Mouse (Mus musculus): ENCODE results near the gene Imp4. TPM values are rescaled to one million over a fixed set of nuclear protein-coding genes. Genes with fewer than 3 reads are reported as not detected.
A peak's percentile ranks its signal among the peaks of the same experiment; 100 is the strongest.

The Imp4 gene
- 59.8 and 61.5 TPM in 2 replicates for polyA plus RNA-seq (2015; fragmentation: Nextera tagmentation; extraction: Ambion mirVana)

DNA sequence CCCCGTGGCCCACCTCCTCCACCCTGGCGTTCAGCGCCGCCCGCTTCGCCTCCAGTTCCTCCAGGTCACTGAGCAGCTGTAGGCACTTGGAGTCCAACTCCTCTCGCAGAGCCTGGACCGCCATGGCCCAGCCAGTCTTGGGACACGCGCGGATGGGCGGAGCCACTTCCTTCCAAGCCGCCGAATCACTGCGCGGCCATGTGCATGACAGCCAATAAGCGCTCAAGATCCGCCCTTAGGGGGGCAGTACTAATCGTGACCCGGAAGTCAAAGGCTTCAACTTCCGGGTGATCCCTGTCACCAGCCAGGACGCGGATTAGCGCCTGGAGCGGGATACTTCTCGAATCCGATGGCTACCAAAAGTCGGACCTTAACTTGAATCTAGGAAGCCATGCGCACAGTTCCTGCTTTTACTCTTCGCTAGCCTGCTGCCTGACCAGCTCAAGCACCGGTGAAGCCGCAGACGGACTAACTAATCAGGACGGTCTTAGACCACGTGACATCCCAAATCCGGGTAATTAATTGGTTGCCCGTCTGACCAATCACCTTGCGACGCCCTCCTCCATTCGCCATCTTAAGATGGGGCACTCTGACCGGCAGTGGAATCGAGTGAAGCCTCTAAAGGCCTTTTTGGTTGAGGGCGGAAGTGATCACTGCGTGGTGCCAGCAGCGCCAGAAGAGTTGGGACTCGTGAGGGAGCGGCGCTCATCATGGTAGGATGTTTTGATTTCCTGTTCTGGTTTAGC lies at the start of gene Imp4, which contains the start of gene Ccdc115:
Gene Imp4 (plus strand): TSS at position 637 of the 746 bp plus-strand sequence.
Gene Ccdc115 (minus strand): TSS at position 458 of the 746 bp plus-strand sequence.
- Histone ChIP-seq H3K4me2 (peak within 1 kb of the TSS; percentile 77), H3K4me1 (replicated peaks) (peaks cover 21% of the 10 kb centered on the region), H3K4me3 (peak within 1 kb of the TSS; percentile 67), H3K9me3 (no peaks in the 10 kb centered on the region), H3K27me3 (no peaks in the 10 kb centered on the region), H3K9ac (peak within 1 kb of the TSS; percentile 73), H3K36me3 (peaks cover 29% of the 10 kb centered on the region), H3K27ac (peak within 1 kb of the TSS; percentile 74)
- WGBS, result under 1% methylated on average over 48 of the region's 48 CpGs
- peak; percentile 97 for ATAC-seq (ENCODE audit: low FRiP score)

- Histone ChIP-seq H3K9ac (no peak overlapping the region), H3K4me2 (no peak overlapping the region), H3K27ac (no peak overlapping the region), H3K27me3 (no peaks in the 10 kb centered on the region), H3K36me3 (no peaks in the 10 kb centered on the region), H3K9me3 (no peaks in the 10 kb centered on the region), H3K4me1 (replicated peaks) (peaks cover 13% of the 10 kb centered on the region), H3K4me3 (no peak overlapping the region)
- no peak for ATAC-seq (ENCODE audit: low FRiP score)
- 92% methylated on average over 4 of the region's 4 CpGs for WGBS
Observed at GRCm38 (mm10) chr1:34396321-34396720, 43.3 kb upstream of the Imp4 start.

DNA sequence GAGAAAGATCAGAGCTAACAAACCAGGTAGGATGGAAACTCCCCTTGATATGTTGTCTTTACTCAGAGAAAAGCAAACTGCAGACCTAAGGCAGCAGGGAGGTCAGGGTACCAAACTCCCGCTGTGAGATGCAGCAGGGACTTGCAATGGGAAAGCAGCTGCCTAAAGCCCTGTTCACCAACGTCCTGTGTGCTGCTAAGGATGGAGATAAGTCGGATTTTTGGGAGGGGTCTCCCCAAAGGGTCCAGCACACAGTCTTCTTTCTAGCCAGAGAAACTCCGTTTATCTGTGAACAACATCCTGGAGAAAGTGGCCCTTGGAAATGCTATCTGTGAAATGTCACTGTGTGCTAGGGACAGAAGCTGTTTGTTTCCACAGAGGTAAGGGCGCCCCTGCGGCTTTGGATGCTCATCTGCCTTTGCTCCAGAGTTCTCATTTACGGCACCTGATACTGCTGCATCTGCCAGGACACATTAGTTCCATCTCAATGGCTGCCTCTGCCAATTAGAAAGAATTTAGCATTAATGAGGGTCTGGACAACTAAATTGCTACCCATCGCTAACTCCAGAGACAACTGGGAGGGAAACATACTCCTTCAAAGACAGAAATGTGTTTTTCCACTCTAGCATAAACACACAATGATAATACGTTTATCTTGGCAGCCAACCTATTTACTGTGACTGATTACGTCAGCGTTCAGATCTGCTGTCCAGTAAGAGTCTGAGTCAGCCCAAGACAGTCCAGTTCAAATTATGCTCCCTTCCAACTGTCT lies 40.3 kb upstream of the Imp4 start:
- WGBS, result 36% methylated on average over 11 of the region's 11 CpGs
- no peaks in the 10 kb centered on the region for H3K9me3 ChIP-seq
- H3K27me3 ChIP-seq, result no peaks in the 10 kb centered on the region
- no peak overlapping the region for H3K4me3 ChIP-seq
- peak overlapping the region; percentile 48; the same call in 1 of the 2 replicates for H3K27ac ChIP-seq
- peak overlapping the region; percentile 10; the same call in 1 of the 2 replicates for H3K4me2 ChIP-seq
- H3K4me1 ChIP-seq (replicated peaks), result peaks cover 13% of the 10 kb centered on the region
- H3K36me3 ChIP-seq, result no peaks in the 10 kb centered on the region
- peak; percentile 59 for ATAC-seq (ENCODE audit: low FRiP score)
- no peak overlapping the region for H3K9ac ChIP-seq

DNA sequence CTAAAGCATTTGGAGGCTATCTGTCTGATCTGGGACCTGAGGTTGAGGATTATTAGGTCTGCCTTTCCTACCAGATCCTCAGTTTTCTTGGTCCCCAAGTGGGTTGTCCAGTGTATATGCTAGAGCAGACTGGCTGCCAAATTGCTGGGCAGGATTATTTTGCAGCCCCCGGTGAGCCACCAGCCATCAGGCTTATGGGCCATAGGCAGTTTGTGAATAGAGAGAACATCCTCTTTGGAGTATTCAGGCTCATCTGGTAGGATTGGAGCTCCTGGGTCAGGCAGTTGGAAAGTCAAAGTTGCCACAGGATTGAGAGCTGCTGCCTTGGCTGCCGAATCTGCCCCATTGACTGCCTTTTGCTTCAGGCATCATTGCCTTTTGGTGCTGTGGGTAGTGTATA lies 11.2 kb upstream of the Imp4 start:
- Histone ChIP-seq H3K4me1 (replicated peaks) (peaks cover 13% of the 10 kb centered on the region), H3K36me3 (peaks cover 22% of the 10 kb centered on the region), H3K27me3 (no peaks in the 10 kb centered on the region), H3K9ac (no peak overlapping the region), H3K9me3 (peaks cover 29% of the 10 kb centered on the region), H3K4me2 (no peak overlapping the region), H3K4me3 (no peak overlapping the region), H3K27ac (no peak overlapping the region)
- no peak for ATAC-seq (ENCODE audit: low FRiP score)
- 94% methylated on average over 2 of the region's 2 CpGs for WGBS

DNA sequence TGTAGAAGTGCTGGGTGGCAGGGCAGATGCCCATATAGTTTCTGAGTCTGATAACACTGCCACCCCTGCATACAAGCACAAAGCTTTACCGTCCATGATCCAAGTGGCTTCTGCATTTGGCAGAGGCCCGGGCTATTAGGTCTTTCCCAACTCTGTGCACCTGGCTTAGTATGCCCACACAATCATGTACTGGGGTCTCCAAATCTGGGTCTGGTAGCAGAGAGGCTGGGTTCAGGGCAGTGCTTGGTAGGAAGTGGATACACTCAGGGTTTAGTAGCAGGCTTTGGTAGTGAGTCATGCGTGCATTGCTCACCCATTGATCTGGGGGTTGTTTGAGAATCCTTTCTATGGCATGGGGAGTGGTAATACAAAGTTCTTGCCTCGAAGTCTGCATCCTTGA lies 10.4 kb upstream of the Imp4 start:
- 94% methylated on average over 4 of the region's 4 CpGs for WGBS
- Histone ChIP-seq H3K4me2 (no peak overlapping the region), H3K9me3 (peaks cover 29% of the 10 kb centered on the region), H3K36me3 (peaks cover 22% of the 10 kb centered on the region), H3K4me3 (no peak overlapping the region), H3K27me3 (no peaks in the 10 kb centered on the region), H3K9ac (no peak overlapping the region), H3K4me1 (replicated peaks) (peaks cover 21% of the 10 kb centered on the region), H3K27ac (no peak overlapping the region)
- no peak for ATAC-seq (ENCODE audit: low FRiP score)

DNA sequence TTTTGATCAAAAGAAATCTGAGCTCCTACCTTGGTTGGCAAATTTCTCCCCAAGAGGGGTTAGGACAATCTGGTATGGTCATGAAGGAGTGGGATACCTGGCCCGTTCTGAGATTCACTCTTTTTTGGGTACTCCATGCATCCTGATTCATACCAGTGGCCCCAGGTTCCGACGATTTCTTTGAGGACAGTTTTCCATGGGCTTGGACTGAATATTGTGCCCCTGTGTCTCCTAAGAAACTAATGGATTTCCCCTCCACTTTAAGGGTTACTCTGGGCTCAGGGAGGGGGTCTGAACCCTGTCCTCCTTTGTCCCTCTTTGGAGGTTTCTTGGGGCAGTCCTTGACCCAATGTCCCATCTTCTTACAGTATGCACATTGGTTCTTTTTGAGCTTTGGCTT lies 8.7 kb upstream of the Imp4 start:
- Histone ChIP-seq H3K36me3 (peaks cover 22% of the 10 kb centered on the region), H3K4me1 (replicated peaks) (peaks cover 22% of the 10 kb centered on the region), H3K9ac (no peak overlapping the region), H3K27me3 (no peaks in the 10 kb centered on the region), H3K4me3 (no peak overlapping the region), H3K9me3 (peaks cover 29% of the 10 kb centered on the region), H3K4me2 (no peak overlapping the region), H3K27ac (no peak overlapping the region)
- ATAC-seq (ENCODE audit: low FRiP score), result no peak
- WGBS, result 96% methylated on average over 3 of the region's 3 CpGs

GRCm38 (mm10) chr1:34431431-34431830 lies 8.2 kb upstream of the Imp4 start:
- Histone ChIP-seq H3K27ac (no peak overlapping the region), H3K4me1 (replicated peaks) (peaks cover 22% of the 10 kb centered on the region), H3K36me3 (peaks cover 22% of the 10 kb centered on the region), H3K27me3 (no peaks in the 10 kb centered on the region), H3K4me3 (no peak overlapping the region), H3K9ac (no peak overlapping the region), H3K4me2 (no peak overlapping the region), H3K9me3 (peaks cover 29% of the 10 kb centered on the region)
- 97% methylated on average over 9 of the region's 9 CpGs for WGBS
- ATAC-seq (ENCODE audit: low FRiP score), result no peak

DNA sequence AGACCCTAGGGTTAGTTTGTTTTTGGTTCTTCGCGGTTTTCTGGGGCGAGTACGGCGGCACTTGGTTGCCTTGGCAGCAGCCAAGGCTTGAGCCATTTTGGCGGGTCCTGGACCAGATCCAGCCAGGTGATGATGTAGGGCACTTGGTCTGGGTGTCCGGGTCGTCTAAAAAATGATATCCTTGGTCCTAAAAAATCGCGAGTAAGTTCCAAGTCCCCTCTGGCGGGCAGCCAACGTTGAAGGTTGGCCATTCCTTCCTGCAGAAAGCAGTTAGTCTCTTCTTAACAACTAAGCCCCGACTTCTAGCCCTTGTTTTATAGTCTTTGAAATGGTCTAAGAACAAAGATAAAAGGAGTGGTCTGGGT lies 7.3 kb upstream of the Imp4 start:
- Histone ChIP-seq H3K9ac (peak overlapping the region; percentile 75), H3K4me1 (replicated peaks) (peaks cover 22% of the 10 kb centered on the region), H3K27ac (peak overlapping the region; percentile 81; the same call in 1 of the 2 replicates), H3K4me2 (peak overlapping the region; percentile 67), H3K9me3 (peaks cover 27% of the 10 kb centered on the region), H3K27me3 (no peaks in the 10 kb centered on the region), H3K36me3 (peaks cover 27% of the 10 kb centered on the region), H3K4me3 (peak overlapping the region; percentile 52)
- WGBS, result 25% methylated on average over 13 of the region's 13 CpGs
- ATAC-seq (ENCODE audit: low FRiP score), result no peak

GRCm38 (mm10) chr1:34432776-34433481 lies 6.7 kb upstream of the Imp4 start:
- peaks cover 25% of the 10 kb centered on the region for H3K9me3 ChIP-seq
- peak overlapping the region; percentile 67 for H3K4me2 ChIP-seq
- peak overlapping the region; percentile 52 for H3K4me3 ChIP-seq
- H3K4me1 ChIP-seq (replicated peaks), result peaks cover 22% of the 10 kb centered on the region
- H3K9ac ChIP-seq, result peak overlapping the region; percentile 75
- no peaks in the 10 kb centered on the region for H3K27me3 ChIP-seq
- ATAC-seq (ENCODE audit: low FRiP score), result peak; percentile 26; the same call in 1 of the 2 replicates
- peaks cover 27% of the 10 kb centered on the region for H3K36me3 ChIP-seq
- peak overlapping the region; percentile 81 for H3K27ac ChIP-seq
- 4% methylated on average over 35 of the region's 35 CpGs for WGBS

DNA sequence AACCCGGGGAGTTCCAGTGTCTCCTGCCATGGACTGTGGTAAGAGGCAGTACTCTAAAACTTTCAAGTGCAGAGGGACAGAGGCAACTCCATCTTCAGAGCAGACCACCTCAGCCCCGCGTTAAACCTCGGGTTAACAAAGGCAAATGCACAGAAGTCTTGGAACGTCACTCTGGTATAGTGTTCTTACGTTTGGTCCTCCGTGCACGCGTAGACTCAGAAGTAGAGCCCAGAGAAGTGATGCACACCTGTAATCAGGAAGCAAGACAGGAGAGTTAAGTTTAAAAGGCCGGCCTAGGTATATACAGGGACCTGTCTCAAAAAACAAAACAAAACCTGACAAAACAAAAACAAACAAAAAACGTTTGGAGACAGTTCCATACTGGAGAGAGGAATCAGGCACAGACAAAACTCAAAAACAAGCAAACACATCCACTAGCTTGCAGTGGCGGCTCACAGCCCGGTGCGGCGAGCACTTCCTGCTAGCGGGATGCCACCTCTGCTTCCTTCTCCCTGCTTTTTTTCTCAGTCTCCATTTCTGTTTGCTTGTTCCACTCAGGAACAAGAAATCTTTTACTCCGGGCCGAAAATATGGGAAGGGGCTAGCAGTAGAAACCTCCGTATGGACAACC lies 5.6 kb upstream of the Imp4 start:
- Histone ChIP-seq H3K27ac (peak overlapping the region; percentile 75), H3K36me3 (peaks cover 26% of the 10 kb centered on the region), H3K4me3 (peak overlapping the region; percentile 63), H3K9ac (peak overlapping the region; percentile 78), H3K27me3 (no peaks in the 10 kb centered on the region), H3K9me3 (peaks cover 25% of the 10 kb centered on the region), H3K4me1 (replicated peaks) (peaks cover 29% of the 10 kb centered on the region), H3K4me2 (peak overlapping the region; percentile 67)
- no peak for ATAC-seq (ENCODE audit: low FRiP score)
- WGBS, result 6% methylated on average over 19 of the region's 19 CpGs

- no peaks in the 10 kb centered on the region for H3K27me3 ChIP-seq
- H3K9me3 ChIP-seq, result peaks cover 21% of the 10 kb centered on the region
- peak overlapping the region; percentile 93 for H3K27ac ChIP-seq
- peak overlapping the region; percentile 78 for H3K9ac ChIP-seq
- peaks cover 24% of the 10 kb centered on the region for H3K36me3 ChIP-seq
- ATAC-seq (ENCODE audit: low FRiP score), result peak; percentile 11; the same call in 1 of the 2 replicates
- peak overlapping the region; percentile 63 for H3K4me3 ChIP-seq
- H3K4me2 ChIP-seq, result peak overlapping the region; percentile 67
- WGBS, result under 1% methylated on average over 30 of the region's 30 CpGs
- H3K4me1 ChIP-seq (replicated peaks), result peaks cover 29% of the 10 kb centered on the region
Observed at GRCm38 (mm10) chr1:34434660-34435160, 4.9 kb upstream of the Imp4 start.
